Mouse (Mus musculus): ENCODE data around the gene Olfr787.

The Olfr787 gene

DNA sequence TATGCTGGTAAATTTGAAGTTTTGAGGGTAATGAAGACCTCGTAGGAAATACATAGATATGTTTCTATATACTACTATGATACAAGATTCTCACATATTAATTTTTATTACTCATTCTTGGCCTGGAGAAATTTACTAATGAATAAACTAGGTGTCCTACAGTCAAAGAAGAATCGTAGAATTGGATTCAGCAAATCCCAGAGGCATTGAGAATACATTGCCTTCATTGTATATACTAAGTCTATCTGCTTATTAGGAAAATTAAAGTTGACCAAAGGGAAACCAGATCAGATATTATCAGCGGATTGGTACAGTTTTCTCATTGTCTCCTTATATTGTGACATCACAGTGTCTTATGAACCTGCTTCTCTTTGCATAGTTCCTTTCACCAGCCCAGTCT is at the start of gene Olfr787:
Gene Olfr787, plus strand, starts transcription at position 301 of the 400 bp plus-strand sequence.
- DNase-seq (ENCODE audit: low spot score) = no peak

DNA sequence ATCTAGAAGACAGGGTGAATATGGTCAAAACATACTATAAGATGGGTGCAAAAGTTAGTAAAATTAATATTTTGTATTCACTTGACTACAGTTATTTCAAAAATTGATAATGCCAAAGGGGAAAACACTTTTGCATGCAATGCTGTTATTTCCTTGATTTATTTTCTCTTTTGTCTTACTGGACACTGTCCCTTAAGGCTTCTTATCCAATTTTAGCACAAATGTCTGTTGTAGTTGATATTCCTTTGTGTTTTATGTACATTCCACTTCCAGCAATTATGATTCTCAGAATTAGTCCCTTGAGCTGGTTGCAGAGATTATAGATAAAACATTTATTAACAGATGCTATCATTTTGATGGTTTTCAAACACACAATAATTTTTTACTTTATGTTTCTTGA is 34.7 kb upstream of the Olfr787 start, which contains the start of gene Olfr786:
Gene Olfr786, plus strand, starts transcription at position 301 of the 400 bp plus-strand sequence.
- no peak for DNase-seq (ENCODE audit: low spot score)

DNA sequence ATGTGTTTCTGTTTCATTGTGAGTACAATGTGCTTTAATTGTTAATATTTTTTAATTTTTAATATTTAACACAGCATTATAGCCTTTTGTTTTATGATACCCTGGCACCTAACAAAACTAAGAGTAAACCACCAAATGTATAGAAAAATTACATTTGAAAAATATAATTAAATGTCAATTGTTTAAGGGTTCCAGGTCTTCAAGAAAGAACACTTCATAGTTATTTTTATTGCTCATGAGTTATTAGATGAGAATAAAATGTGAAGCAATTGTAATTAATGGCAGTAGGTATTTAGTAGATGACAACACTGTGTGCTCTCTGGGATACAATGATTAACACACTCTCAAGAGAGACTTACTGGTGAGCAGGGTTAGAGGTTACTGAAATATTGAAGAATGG is 9.0 kb downstream of the Olfr787 start, which contains the start of gene Olfr788:
Gene Olfr788, plus strand, starts transcription at position 301 of the 400 bp plus-strand sequence.
- DNase-seq (ENCODE audit: low spot score) = no peak

DNA sequence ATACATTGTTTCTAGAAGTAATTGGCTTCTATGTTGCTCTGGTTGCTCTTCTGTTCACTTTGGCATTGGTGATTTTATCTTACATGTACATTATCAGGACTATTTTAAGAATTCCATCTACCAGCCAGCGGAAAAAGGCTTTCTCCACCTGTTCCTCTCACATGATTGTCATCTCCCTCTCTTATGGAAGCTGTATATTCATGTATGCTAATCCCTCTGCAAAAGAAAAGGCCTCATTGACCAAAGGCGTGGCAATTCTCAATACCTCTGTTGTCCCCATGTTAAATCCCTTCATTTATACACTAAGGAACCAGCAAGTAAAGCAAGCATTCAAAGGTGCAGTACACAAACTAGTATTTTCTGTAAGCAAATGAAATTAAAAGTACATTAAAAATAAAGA is 11.6 kb downstream of the Olfr787 start:
- no peak for DNase-seq (ENCODE audit: low spot score)

DNA sequence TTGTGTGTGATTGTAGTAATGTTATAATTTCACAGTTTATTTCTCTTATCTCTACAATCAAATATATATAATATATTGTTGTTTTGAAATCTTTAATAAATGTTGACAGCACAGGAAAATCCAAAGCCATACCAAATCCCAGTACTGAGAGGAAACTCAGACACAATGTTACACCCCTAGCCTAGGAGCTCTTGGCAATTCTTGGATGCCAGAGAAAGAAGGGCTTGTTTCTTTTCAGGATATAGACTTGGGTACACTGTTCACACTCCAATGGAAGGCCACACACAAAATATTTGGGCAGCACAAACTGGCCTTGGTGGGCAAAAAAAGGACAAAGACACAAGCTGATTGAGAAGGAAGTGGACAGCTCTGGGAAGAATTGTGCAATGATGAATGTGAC is 12.1 kb downstream of the Olfr787 start:
- no peak for DNase-seq (ENCODE audit: low spot score)

DNA sequence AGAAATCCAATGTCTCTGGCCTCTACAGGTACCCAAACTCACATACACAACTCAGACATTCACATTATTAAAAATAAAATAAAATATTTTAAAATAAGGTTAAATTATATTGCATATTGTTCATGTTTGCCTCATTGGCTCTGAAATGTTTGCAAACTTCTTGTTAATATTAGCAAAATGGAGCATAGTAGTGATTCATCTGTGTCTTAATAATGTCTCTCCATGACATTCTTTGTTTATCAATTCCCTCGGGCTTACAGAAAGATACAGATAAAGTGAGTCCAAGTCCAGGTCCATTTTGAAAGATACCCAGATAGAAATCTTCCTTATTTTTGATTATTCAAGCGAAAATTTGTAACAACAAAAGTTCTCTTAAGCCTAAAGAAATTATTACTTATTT is 22.8 kb downstream of the Olfr787 start, which contains the start of gene Olfr789:
Gene Olfr789, plus strand, starts transcription at position 301 of the 400 bp plus-strand sequence.
- DNase-seq (ENCODE audit: low spot score) = no peak

DNA sequence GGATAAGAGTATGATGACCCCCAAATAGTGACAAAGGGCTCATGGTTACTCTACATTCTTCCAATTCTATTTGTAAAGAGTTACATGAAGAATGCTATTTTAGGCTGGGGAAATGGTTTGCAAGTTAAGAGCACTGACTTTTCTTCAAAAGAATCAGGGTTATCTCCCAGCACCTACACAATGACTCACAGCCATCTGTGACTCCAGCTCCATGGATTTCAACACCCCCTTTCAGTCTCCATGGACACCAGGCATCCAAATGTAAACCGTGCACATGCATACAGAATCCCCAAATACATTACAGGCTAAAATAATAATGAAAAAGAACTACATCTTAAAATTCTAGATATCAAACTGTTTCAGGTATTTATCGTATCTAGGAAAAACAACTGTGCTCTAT is 28.4 kb downstream of the Olfr787 start:
- DNase-seq (ENCODE audit: low spot score) = no peak

DNA sequence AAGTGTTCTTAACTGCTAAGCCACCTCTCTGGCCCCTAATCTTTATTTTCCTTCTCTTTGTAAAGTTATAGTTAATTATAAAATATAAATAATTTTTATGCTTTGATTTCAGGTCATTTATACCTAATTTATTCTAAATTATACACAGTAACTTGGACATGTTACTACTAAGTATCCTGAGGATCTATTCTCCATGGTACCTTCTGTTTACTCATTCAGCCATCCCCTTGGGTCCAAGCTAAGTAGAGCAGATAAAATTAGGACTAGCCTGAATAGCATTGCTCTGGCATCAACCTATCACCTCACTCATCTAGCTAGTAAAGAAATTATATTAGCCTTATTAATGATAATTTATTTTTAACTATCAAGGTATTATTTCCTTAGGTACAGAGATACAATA is 36.5 kb downstream of the Olfr787 start, which contains the start of gene Olfr790:
Gene Olfr790, plus strand, starts transcription at position 301 of the 400 bp plus-strand sequence.
- no peak for DNase-seq (ENCODE audit: low spot score)

All from urinary bladder, postnatal 25 days (tissue).